Mouse (Mus musculus) CH12.LX (cell line): ENCODE results near the gene Zfp729b. TPM values are rescaled to one million over a fixed set of nuclear protein-coding genes. Genes with fewer than 3 reads are reported as not detected.

ENCODE experiments used
- DNase-seq: peaks from one replicate; pipeline ENCODE4 v3.0.0-alpha.2; 2013; ENCODE audit errors: extremely low read depth
- H3K27ac ChIP-seq: 2 replicates; pipeline ENCODE4 v1.5.1; 2012; ENCODE audit warnings: low read depth, mild to moderate bottlenecking, control low read depth, moderate library complexity; ENCODE audit not compliant: insufficient read depth
- H3K27me3 ChIP-seq: replicated peaks from 2 replicates; pipeline ENCODE3; 2012; ENCODE audit warnings: inconsistent platforms
- H3K36me3 ChIP-seq, 2 experiments: replicated peaks in 1 of 2; 2 replicates each; pipeline versions ENCODE3 to v1.6.1; 2012; ENCODE audit warnings: inconsistent platforms in 1 of 2, low read length in 1 of 2, mild to moderate bottlenecking in 1 of 2, mixed read lengths in 1 of 2, moderate library complexity in 1 of 2; ENCODE audit not compliant: control insufficient read depth in 1 of 2, insufficient read depth in 1 of 2
- H3K4me1 ChIP-seq, 2 experiments: 2 replicates each; pipeline ENCODE4 v1.6.1; 2012; ENCODE audit warnings: inconsistent platforms in 1 of 2, moderate library complexity in 1 of 2; ENCODE audit not compliant: insufficient read depth in 2 of 2, control insufficient read depth in 1 of 2
- H3K4me2 ChIP-seq: 2 replicates; pipeline ENCODE4 v1.6.1; 2012; ENCODE audit warnings: low read depth, mild to moderate bottlenecking, control low read depth; ENCODE audit not compliant: poor library complexity, insufficient read depth, severe bottlenecking
- H3K4me3 ChIP-seq, 3 experiments: fragments of 150-350 bp in 1 of 3; sonication (generic) in 1 of 3; replicated peaks in 1 of 3; 2 replicates each; pipeline versions ENCODE3 to v1.5.1; 2011 to 2012; ENCODE audit warnings: low read depth in 2 of 3, low read length in 2 of 3, mild to moderate bottlenecking in 2 of 3, moderate library complexity in 2 of 3, control low read depth in 1 of 3, improper control_type of control experiment in 1 of 3, inconsistent platforms in 1 of 3, mixed read lengths in 1 of 3; ENCODE audit not compliant: poor library complexity in 1 of 3
- H3K79me2 ChIP-seq: replicated peaks from 2 replicates; pipeline ENCODE4 v1.6.1; 2012; ENCODE audit warnings: mild to moderate bottlenecking, moderate library complexity; ENCODE audit not compliant: control insufficient read depth, poor library complexity, insufficient read depth, severe bottlenecking; ENCODE audit errors: extremely low read depth
- H3K9ac ChIP-seq: 2 replicates; pipeline ENCODE4 v1.6.1; 2012; ENCODE audit warnings: low read depth, mild to moderate bottlenecking, control low read depth, moderate library complexity; ENCODE audit not compliant: insufficient read depth
- H3K9me3 ChIP-seq: replicated peaks from 2 replicates; pipeline ENCODE3; 2012; ENCODE audit warnings: low read length, inconsistent platforms, mixed read lengths
- BHLHE40 ChIP-seq: IDR thresholded peaks from 2 replicates; pipeline ENCODE4 v1.6.1; 2011; ENCODE audit warnings: mild to moderate bottlenecking, low read depth, low read length, improper control_type of control experiment
- CHD2 ChIP-seq: IDR thresholded peaks from 2 replicates; pipeline ENCODE4 v1.6.1; 2011; ENCODE audit warnings: low read length, improper control_type of control experiment
- CTCF ChIP-seq, 2 experiments: IDR thresholded peaks in 1 of 2; conservative IDR thresholded peaks in 1 of 2; 2 replicates each; pipeline ENCODE4 v1.5.1; 2011 to 2012; ENCODE audit warnings: low read depth in 2 of 2, low read length in 2 of 2, improper control_type of control experiment in 1 of 2, inconsistent platforms in 1 of 2, mild to moderate bottlenecking in 1 of 2, moderate library complexity in 1 of 2
- E2F4 ChIP-seq: IDR thresholded peaks from 2 replicates; pipeline ENCODE4 v1.6.1; 2011; ENCODE audit warnings: low read depth, low read length, improper control_type of control experiment; ENCODE audit not compliant: insufficient replicate concordance
- ELF1 ChIP-seq: IDR thresholded peaks from 2 replicates; pipeline ENCODE4 v1.6.1; 2014; ENCODE audit warnings: low read depth, mild to moderate bottlenecking, inconsistent platforms, low read length, improper control_type of control experiment
- EP300 ChIP-seq: IDR thresholded peaks from 2 replicates; pipeline ENCODE4 v1.6.1; 2011; ENCODE audit warnings: low read length, improper control_type of control experiment
- IRF4 ChIP-seq: IDR thresholded peaks from 2 replicates; pipeline ENCODE4 v1.6.1; 2014; ENCODE audit warnings: low read depth, mild to moderate bottlenecking, inconsistent platforms, low read length, improper control_type of control experiment
- MAFK ChIP-seq: IDR thresholded peaks from 2 replicates; pipeline ENCODE4 v1.6.1; 2011; ENCODE audit warnings: low read length, improper control_type of control experiment; ENCODE audit not compliant: insufficient replicate concordance
- MAZ ChIP-seq: IDR thresholded peaks from 2 replicates; pipeline ENCODE4 v1.6.1; 2012; ENCODE audit warnings: low read depth, mild to moderate bottlenecking, inconsistent platforms, low read length, improper control_type of control experiment, moderate library complexity
- MEF2A ChIP-seq: IDR thresholded peaks from 2 replicates; pipeline ENCODE4 v1.6.1; 2014; ENCODE audit warnings: low read depth, mild to moderate bottlenecking, inconsistent platforms, low read length, improper control_type of control experiment, borderline replicate concordance
- NELFE ChIP-seq: IDR thresholded peaks from 2 replicates; pipeline ENCODE4 v1.6.1; 2011; ENCODE audit warnings: low read depth, low read length, improper control_type of control experiment
- NRF1 ChIP-seq: IDR thresholded peaks from 2 replicates; pipeline ENCODE4 v1.6.1; 2014; ENCODE audit warnings: low read depth, mild to moderate bottlenecking, inconsistent platforms, low read length, improper control_type of control experiment, moderate library complexity
- PAX5 ChIP-seq: IDR thresholded peaks from 2 replicates; pipeline ENCODE4 v1.6.1; 2012; ENCODE audit warnings: low read length, inconsistent platforms, mixed read lengths
- POLR2A ChIP-seq: IDR thresholded peaks from 2 replicates; pipeline ENCODE4 v1.6.1; 2011; ENCODE audit warnings: low read depth, mild to moderate bottlenecking, improper control_type of control experiment, low read length
- POLR2AphosphoS2 ChIP-seq: IDR thresholded peaks from 2 replicates; pipeline ENCODE4 v1.6.1; 2011; ENCODE audit warnings: low read depth, low read length, improper control_type of control experiment
- RCOR1 ChIP-seq: conservative IDR thresholded peaks from 2 replicates; pipeline ENCODE4 v1.6.1; 2012; ENCODE audit warnings: low read depth, mild to moderate bottlenecking, inconsistent platforms, low read length, improper control_type of control experiment
- SIN3A ChIP-seq: IDR thresholded peaks from 2 replicates; pipeline ENCODE4 v1.6.1; 2012; ENCODE audit warnings: low read length, improper control_type of control experiment, inconsistent platforms
- SMC3 ChIP-seq: IDR thresholded peaks from 2 replicates; pipeline ENCODE4 v1.6.1; 2011; ENCODE audit warnings: low read depth, low read length, improper control_type of control experiment
- TBP ChIP-seq: conservative IDR thresholded peaks from 2 replicates; pipeline ENCODE4 v1.6.1; 2011; ENCODE audit warnings: low read depth, low read length, improper control_type of control experiment
- USF1 ChIP-seq: IDR thresholded peaks from 2 replicates; pipeline ENCODE4 v1.6.1; 2014; ENCODE audit warnings: low read depth, mild to moderate bottlenecking, inconsistent platforms, low read length, improper control_type of control experiment
- ZC3H11A ChIP-seq: IDR thresholded peaks from 2 replicates; pipeline ENCODE4 v1.6.1; 2012; ENCODE audit warnings: low read depth, mild to moderate bottlenecking, inconsistent platforms, low read length, improper control_type of control experiment
- ZMIZ1 ChIP-seq: IDR thresholded peaks from 2 replicates; pipeline ENCODE4 v1.6.1; 2012; ENCODE audit warnings: low read depth, mild to moderate bottlenecking, inconsistent platforms, low read length, improper control_type of control experiment
- ZNF384 ChIP-seq: IDR thresholded peaks from 2 replicates; pipeline ENCODE4 v1.6.1; 2012; ENCODE audit warnings: low read depth, low read length, improper control_type of control experiment, inconsistent platforms
- dilution Hi-C: fragments of 300-500 bp; cut with MboI; formaldehyde crosslinking; loops from 2 replicates; pipeline ENCODE4 v1.14.3; 2020; ENCODE audit warnings: low sequenced_read_pairs; ENCODE audit not compliant: extremely low pct_unique_long_range_greater_than_20kb, extremely low pct_ligation_motif_present
- in situ Hi-C: fragments of 300-500 bp; cut with MboI; formaldehyde crosslinking; loops from 3 replicates; pipeline ENCODE4 v1.14.3; 2019; ENCODE audit warnings: low sequenced_read_pairs, low pct_ligation_motif_present, low pct_unique_long_range_greater_than_20kb, mixed read lengths
- polyA plus RNA-seq: library from polyadenylated mRNA; unstranded; fragments of >175 nt; gene quantifications from 2 replicates; pipeline ENCODE4 v1.2.1, GENCODE M21; 2012; ENCODE audit warnings: low read depth; ENCODE audit not compliant: insufficient read length
- total RNA-seq, 2 experiments: library from RNA; depleted of rRNA; stranded (reverse); fragments of 300-350 nt in 1 of 2; fragments of >200 nt in 1 of 2; gene quantifications; 2 replicates each; pipeline ENCODE4 v1.2.3; 2012 to 2014

Gene Zfp729b
- total and polyA plus RNA-seq, 3 experiments = 4.8 to 13.4 (median 6.5) TPM

DNA sequence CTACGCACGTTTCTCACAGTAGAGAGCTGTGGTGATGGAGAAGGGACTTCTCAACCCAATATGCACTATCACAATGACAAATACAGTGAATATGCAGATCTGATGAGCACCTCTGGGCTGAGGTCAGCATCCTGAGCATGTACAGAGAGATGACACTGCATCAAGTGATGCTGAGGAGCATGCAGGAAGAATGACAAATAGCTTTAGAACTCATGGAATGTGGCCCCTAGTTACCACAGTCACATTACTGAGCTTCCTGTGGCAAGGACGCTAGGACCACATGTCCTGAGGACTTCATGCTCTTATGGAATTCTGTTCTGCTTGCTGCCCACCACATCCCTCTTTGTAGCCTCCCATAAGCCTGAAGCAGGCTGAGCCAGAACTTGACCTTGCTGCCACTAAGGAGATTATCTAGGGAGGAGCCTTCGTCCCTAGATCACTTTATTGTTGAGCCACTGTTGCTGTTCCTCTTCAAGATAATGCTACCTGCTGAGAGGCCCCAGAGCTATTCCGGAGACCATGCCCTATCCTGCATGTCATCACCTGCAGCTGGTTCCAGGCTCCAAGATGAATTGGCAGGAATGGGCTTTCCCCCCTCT, 36.8 kb downstream of the Zfp729b start:
- Histone ChIP-seq H3K9me3 (no peaks in the 10 kb centered on the region), H3K4me2 (no peak overlapping the region), H3K9ac (no peak overlapping the region), H3K79me2 (no peaks in the 10 kb centered on the region), H3K27ac (no peak overlapping the region), H3K4me1 (no peaks in the 10 kb centered on the region), H3K27me3 (no peaks in the 10 kb centered on the region), H3K4me3 (no peak overlapping the region), H3K36me3 (no peaks in the 10 kb centered on the region)
- TF ChIP-seq RCOR1 (no peak), PAX5 (no peak), EP300 (no peak), MEF2A (no peak), NRF1 (no peak), POLR2AphosphoS2 (no peak), SMC3 (no peak), ZC3H11A (no peak), USF1 (no peak), E2F4 (no peak), BHLHE40 (no peak), ELF1 (no peak), CTCF (conservative IDR thresholded peaks at IDR 0.05 in 1 of 2, IDR thresholded peaks at IDR 0.05 in 1 of 2; ENCODE audit: low read depth in 2 of 2, low read length in 2 of 2) (no peak), ZNF384 (no peak), POLR2A (no peak), MAZ (no peak), NELFE (no peak), ZMIZ1 (no peak), IRF4 (no peak)
- dilution Hi-C loops = no loop called here
- in situ Hi-C loops = no loop called here
- DNase-seq = no peak

- H3K79me2 ChIP-seq = peaks cover 32% of the 10 kb centered on the region
- no peaks in the 10 kb centered on the region for H3K27me3 ChIP-seq
- H3K4me1 ChIP-seq = peaks cover 2 to 30% of the 10 kb centered on the region in 2 experiments; a peak in 3 of 4 replicates
- in situ Hi-C loops (no loop called here), dilution Hi-C loops (no loop called here)
- H3K4me3 ChIP-seq = peak within 1 kb of the TSS; percentile 71 to 86 (median 85)
- H3K9me3 ChIP-seq = no peaks in the 10 kb centered on the region
- TF ChIP-seq CHD2 (no peak), CTCF (conservative IDR thresholded peaks at IDR 0.05 in 1 of 2, IDR thresholded peaks at IDR 0.05 in 1 of 2; ENCODE audit: low read depth in 2 of 2, low read length in 2 of 2) (no peak), RCOR1 (no peak), POLR2AphosphoS2 (no peak), SIN3A (no peak), TBP (no peak), MAFK (no peak), PAX5 (no peak)
- peak within 1 kb of the TSS; percentile 66 for H3K9ac ChIP-seq
- H3K36me3 ChIP-seq = no peaks in the 10 kb centered on the region
- no peak for DNase-seq
- peak within 1 kb of the TSS; percentile 85 for H3K4me2 ChIP-seq
- H3K27ac ChIP-seq = peak within 1 kb of the TSS; percentile 68
Observed at GRCm38 (mm10) chr13:67553730-67554129, 55.8 kb downstream of the Zfp729b start, which contains the start of gene Zfp748. Gene Zfp748 (minus strand): TSS chr13:67553830.
